Mouse (Mus musculus): Measurements from ENCODE around the gene Wfdc15b. TPM values are rescaled to one million over a fixed set of nuclear protein-coding genes. Genes with fewer than 3 reads are reported as not detected.

The Wfdc15b gene
- polyA plus RNA-seq, 1 experiment from 2014 or later: not detected

GRCm38 (mm10) chr2:164195971-164196699, 25.3 kb downstream of the Wfdc15b start:
- Histone ChIP-seq H3K27ac (no peak overlapping the region), H3K9me3 (replicated peaks) (no peaks in the 10 kb centered on the region), H3K4me2 (no peak overlapping the region), H3K9ac (no peak overlapping the region), H3K36me3 (ENCODE audit: poor library complexity, severe bottlenecking) (no peaks in the 10 kb centered on the region), H3K27me3 (no peaks in the 10 kb centered on the region), H3K4me1 (no peaks in the 10 kb centered on the region), H3K4me3 (no peak overlapping the region)
- no peak for ATAC-seq
- WGBS: 90% methylated on average over 5 of the region's 5 CpGs

- Histone ChIP-seq H3K27me3 (no peaks in the 10 kb centered on the region), H3K4me2 (no peak overlapping the region), H3K4me1 (no peaks in the 10 kb centered on the region), H3K9me3 (replicated peaks) (no peaks in the 10 kb centered on the region), H3K9ac (no peak overlapping the region), H3K36me3 (ENCODE audit: poor library complexity, severe bottlenecking) (no peaks in the 10 kb centered on the region), H3K27ac (no peak overlapping the region), H3K4me3 (no peak overlapping the region)
- no peak for ATAC-seq
- WGBS: 80% methylated on average over 5 of the region's 5 CpGs
These were observed 26.4 kb downstream of the Wfdc15b start for GRCm38 (mm10) chr2:164194959-164195630.

- Histone ChIP-seq H3K4me2 (no peak overlapping the region), H3K4me1 (no peaks in the 10 kb centered on the region), H3K27me3 (no peaks in the 10 kb centered on the region), H3K4me3 (no peak overlapping the region), H3K36me3 (ENCODE audit: poor library complexity, severe bottlenecking) (no peaks in the 10 kb centered on the region), H3K27ac (no peak overlapping the region), H3K9me3 (replicated peaks) (no peaks in the 10 kb centered on the region), H3K9ac (no peak overlapping the region)
- ATAC-seq: no peak
These were observed 29.2 kb downstream of the Wfdc15b start for GRCm38 (mm10) chr2:164192279-164192678.

DNA sequence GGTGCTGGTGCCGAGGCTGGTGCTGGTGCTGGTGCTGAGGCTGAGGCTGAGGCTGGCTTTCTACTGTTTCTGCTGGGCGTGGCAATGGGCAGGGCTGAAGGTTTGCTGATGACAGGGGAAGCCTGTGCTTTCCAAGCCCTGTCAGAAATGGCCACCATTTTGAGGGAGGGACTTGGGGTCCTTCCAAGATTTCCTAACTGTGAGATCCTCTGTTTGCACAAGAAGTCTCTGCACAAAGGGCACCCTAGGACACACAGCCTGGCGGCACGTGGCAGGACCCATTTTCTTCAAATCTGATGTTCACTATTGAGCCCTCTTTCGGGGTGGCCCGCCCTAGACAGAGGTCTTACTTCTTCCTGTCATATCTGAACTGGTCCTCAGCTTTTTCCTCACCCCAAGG, 30.9 kb downstream of the Wfdc15b start, which contains the start of gene Wfdc12:
Gene Wfdc12, minus strand, starts transcription at position 33 of the 400 bp plus-strand sequence.
- no peak within 1 kb of the TSS for H3K27ac ChIP-seq
- no peak within 1 kb of the TSS for H3K4me3 ChIP-seq
- H3K9ac ChIP-seq: no peak within 1 kb of the TSS
- H3K9me3 ChIP-seq (replicated peaks): no peaks in the 10 kb centered on the region
- H3K36me3 ChIP-seq (ENCODE audit: poor library complexity, severe bottlenecking): no peaks in the 10 kb centered on the region
- 83% methylated on average over 5 of the region's 6 CpGs for WGBS
- ATAC-seq: no peak
- H3K27me3 ChIP-seq: no peaks in the 10 kb centered on the region
- H3K4me1 ChIP-seq: no peaks in the 10 kb centered on the region
- H3K4me2 ChIP-seq: no peak within 1 kb of the TSS

DNA sequence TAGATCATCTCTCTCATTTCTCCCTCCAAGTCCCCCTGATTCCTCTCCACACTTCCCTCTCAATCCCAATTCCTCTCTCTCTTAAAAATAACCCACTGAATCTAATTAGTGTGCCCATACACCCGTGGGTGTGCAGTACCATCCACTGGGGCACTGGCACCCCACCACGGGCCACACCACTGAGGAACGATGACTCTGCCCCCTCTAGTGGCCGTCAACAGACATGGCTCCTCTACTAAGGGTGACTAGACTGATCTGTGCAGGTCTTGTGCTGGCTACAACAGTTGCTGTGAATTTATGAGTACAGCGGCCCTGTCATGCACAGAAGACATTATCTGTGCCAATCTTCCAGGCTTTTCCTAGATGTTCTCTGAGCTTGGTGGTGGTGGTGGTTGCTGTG, 32.7 kb downstream of the Wfdc15b start:
- Histone ChIP-seq H3K9me3 (replicated peaks) (no peaks in the 10 kb centered on the region), H3K27ac (no peak overlapping the region), H3K4me3 (no peak overlapping the region), H3K36me3 (ENCODE audit: poor library complexity, severe bottlenecking) (no peaks in the 10 kb centered on the region), H3K4me1 (peaks cover 4% of the 10 kb centered on the region; the same call in 1 of the 2 replicates), H3K4me2 (no peak overlapping the region), H3K27me3 (no peaks in the 10 kb centered on the region), H3K9ac (no peak overlapping the region)
- 35% methylated on average over 5 of the region's 5 CpGs for WGBS
- ATAC-seq: no peak

GRCm38 (mm10) chr2:164184145-164184719, 37.2 kb downstream of the Wfdc15b start:
- 0 out of 2 replicates have a peak overlapping the region, but pooled peaks have one; percentile 4 for H3K4me2 ChIP-seq
- peaks cover 4% of the 10 kb centered on the region; the same call in 1 of the 2 replicates for H3K4me1 ChIP-seq
- no peak overlapping the region for H3K4me3 ChIP-seq
- WGBS: 43% methylated on average over 9 of the region's 9 CpGs
- no peak for ATAC-seq
- no peak overlapping the region for H3K9ac ChIP-seq
- no peaks in the 10 kb centered on the region for H3K27me3 ChIP-seq
- H3K27ac ChIP-seq: no peak overlapping the region
- no peaks in the 10 kb centered on the region for H3K36me3 ChIP-seq (ENCODE audit: poor library complexity, severe bottlenecking)
- no peaks in the 10 kb centered on the region for H3K9me3 ChIP-seq (replicated peaks)

- no peaks in the 10 kb centered on the region for H3K9me3 ChIP-seq (replicated peaks)
- no peak overlapping the region for H3K4me3 ChIP-seq
- 76% methylated on average over 9 of the region's 9 CpGs for WGBS
- H3K9ac ChIP-seq: no peak overlapping the region
- H3K4me2 ChIP-seq: no peak overlapping the region
- no peak overlapping the region for H3K27ac ChIP-seq
- H3K36me3 ChIP-seq (ENCODE audit: poor library complexity, severe bottlenecking): no peaks in the 10 kb centered on the region
- H3K27me3 ChIP-seq: no peaks in the 10 kb centered on the region
- peaks cover 4% of the 10 kb centered on the region; the same call in 1 of the 2 replicates for H3K4me1 ChIP-seq
- no peak for ATAC-seq
These were observed 38.1 kb downstream of the Wfdc15b start for GRCm38 (mm10) chr2:164183340-164183739.

DNA sequence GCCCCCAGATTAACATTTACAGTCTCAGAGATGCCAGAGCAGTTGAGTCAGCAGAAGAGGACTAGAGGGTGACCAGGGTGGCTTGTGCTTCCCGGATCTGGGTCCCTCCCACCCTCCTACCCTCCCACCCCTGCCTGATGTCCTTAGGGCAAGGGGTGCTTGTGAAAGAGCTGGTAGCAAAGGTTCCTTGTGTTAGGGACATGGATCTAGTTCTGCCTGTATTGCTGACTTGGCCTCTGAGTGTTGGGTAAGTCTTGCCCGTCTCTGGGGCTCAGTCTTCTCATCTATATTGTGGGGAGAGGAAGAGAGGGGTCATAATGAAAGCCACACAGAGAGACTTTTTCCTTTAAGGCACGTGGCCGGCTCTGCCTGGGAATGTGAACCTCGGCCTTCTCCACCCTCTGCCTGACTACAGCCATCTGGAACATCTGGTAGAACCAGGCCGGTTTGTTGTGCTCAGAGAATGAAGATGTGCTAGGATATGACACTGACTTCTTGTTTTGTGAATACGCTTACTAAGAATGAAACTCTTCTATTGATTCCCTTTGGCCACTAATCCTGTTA, 38.7 kb downstream of the Wfdc15b start, which contains the start of gene Wfdc5:
Gene Wfdc5, minus strand, starts transcription at position 51 of the 564 bp plus-strand sequence.
- Histone ChIP-seq H3K9me3 (replicated peaks) (no peaks in the 10 kb centered on the region), H3K4me2 (no peak within 1 kb of the TSS), H3K4me3 (no peak within 1 kb of the TSS), H3K27me3 (no peaks in the 10 kb centered on the region), H3K9ac (no peak within 1 kb of the TSS), H3K27ac (no peak within 1 kb of the TSS), H3K36me3 (ENCODE audit: poor library complexity, severe bottlenecking) (no peaks in the 10 kb centered on the region), H3K4me1 (peaks cover 4% of the 10 kb centered on the region; the same call in 1 of the 2 replicates)
- 80% methylated on average over 7 of the region's 7 CpGs for WGBS
- no peak for ATAC-seq

- WGBS: 88% methylated on average over 4 of the region's 4 CpGs
- Histone ChIP-seq H3K27ac (no peak overlapping the region), H3K9ac (no peak overlapping the region), H3K4me3 (no peak overlapping the region), H3K4me1 (peaks cover 4% of the 10 kb centered on the region), H3K9me3 (replicated peaks) (no peaks in the 10 kb centered on the region), H3K36me3 (ENCODE audit: poor library complexity, severe bottlenecking) (no peaks in the 10 kb centered on the region), H3K27me3 (no peaks in the 10 kb centered on the region), H3K4me2 (no peak overlapping the region)
- no peak for ATAC-seq
These were observed 40.7 kb downstream of the Wfdc15b start for GRCm38 (mm10) chr2:164180770-164181169.

DNA sequence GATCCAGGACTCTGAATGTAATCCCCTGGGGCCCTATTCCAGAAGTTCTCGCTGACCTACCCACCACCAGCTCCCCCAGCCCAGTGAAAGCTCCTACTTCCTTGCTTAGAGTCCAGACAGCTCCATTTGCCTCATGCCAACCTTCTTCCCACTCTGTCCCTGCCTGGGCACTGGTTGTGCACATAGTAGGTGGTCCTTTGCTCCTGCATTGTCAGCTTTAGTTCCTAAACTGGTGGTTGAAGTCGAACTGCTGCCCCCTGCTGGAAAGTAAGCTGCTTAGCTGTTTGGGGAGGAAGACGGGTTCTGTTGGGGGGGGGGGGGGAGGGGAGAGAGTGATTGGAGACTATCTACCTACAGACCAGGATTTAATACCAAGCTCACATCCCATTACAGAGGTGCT, 41.3 kb downstream of the Wfdc15b start:
- no peak overlapping the region for H3K4me3 ChIP-seq
- H3K27me3 ChIP-seq: no peaks in the 10 kb centered on the region
- no peaks in the 10 kb centered on the region for H3K9me3 ChIP-seq (replicated peaks)
- 38% methylated on average over 3 of the region's 3 CpGs for WGBS
- no peak overlapping the region for H3K9ac ChIP-seq
- no peaks in the 10 kb centered on the region for H3K36me3 ChIP-seq (ENCODE audit: poor library complexity, severe bottlenecking)
- H3K4me2 ChIP-seq: no peak overlapping the region
- no peak overlapping the region for H3K27ac ChIP-seq
- peaks cover 4% of the 10 kb centered on the region for H3K4me1 ChIP-seq
- no peak for ATAC-seq

- peaks cover 2% of the 10 kb centered on the region; the same call in 1 of the 2 replicates for H3K27me3 ChIP-seq
- WGBS: 87% methylated on average over 5 of the region's 5 CpGs
- H3K36me3 ChIP-seq (ENCODE audit: poor library complexity, severe bottlenecking): no peaks in the 10 kb centered on the region
- no peak overlapping the region for H3K27ac ChIP-seq
- no peak overlapping the region for H3K4me3 ChIP-seq
- H3K4me1 ChIP-seq: no peaks in the 10 kb centered on the region; the same call in 1 of the 2 replicates
- H3K9me3 ChIP-seq (replicated peaks): no peaks in the 10 kb centered on the region
- no peak overlapping the region for H3K4me2 ChIP-seq
- no peak overlapping the region for H3K9ac ChIP-seq
- no peak for ATAC-seq
These were observed 43.6 kb downstream of the Wfdc15b start for GRCm38 (mm10) chr2:164177831-164178230.

DNA sequence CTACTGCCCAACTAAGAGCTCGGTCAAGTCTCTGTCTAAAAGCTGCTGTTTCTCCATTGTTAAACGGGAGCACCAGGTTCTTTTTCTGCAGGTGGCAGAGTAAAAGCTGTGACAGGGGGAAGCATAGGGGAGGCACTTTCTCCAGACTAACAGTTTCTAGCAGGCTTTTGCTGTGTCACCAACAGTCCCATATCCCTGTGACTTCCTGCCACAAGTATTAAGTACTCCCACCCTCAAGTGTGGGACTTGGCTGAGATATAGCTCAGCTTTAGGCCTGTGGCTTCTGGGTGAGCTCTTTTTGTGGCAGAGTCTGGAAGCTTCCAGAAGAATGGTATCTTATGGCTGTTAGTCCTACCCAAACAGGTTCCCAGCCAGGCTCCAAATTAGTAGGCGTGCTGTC, 45.6 kb downstream of the Wfdc15b start:
- peaks cover 7% of the 10 kb centered on the region for H3K4me1 ChIP-seq
- 70% methylated on average over 3 of the region's 3 CpGs for WGBS
- peaks cover 20% of the 10 kb centered on the region for H3K27me3 ChIP-seq

More for the DNA sequence above, 45.6 kb downstream of the Wfdc15b start:
- Histone ChIP-seq H3K9me3 (replicated peaks) (no peaks in the 10 kb centered on the region), H3K9ac (no peak overlapping the region), H3K4me2 (no peak overlapping the region), H3K27ac (no peak overlapping the region), H3K4me3 (no peak overlapping the region), H3K36me3 (ENCODE audit: poor library complexity, severe bottlenecking) (no peaks in the 10 kb centered on the region)
- no peak for ATAC-seq

Measured in forebrain, embryonic 13.5 days (tissue).